Mouse (Mus musculus): Measurements from ENCODE around the gene Zfp91. TPM values are rescaled to one million over a fixed set of nuclear protein-coding genes. Genes with fewer than 3 reads are reported as not detected.

Zfp91 gene
- polyA plus RNA-seq, 1 experiment = 4.8 TPM

- Histone ChIP-seq H3K4me1 (ENCODE audit: control insufficient read depth) (no peaks in the 10 kb centered on the region), H3K4me3 (replicated peaks) (no peak overlapping the region), H3K36me3 (ENCODE audit: control insufficient read depth) (no peaks in the 10 kb centered on the region), H3K27me3 (ENCODE audit: control insufficient read depth) (no peaks in the 10 kb centered on the region), H3K9me3 (ENCODE audit: control insufficient read depth, low read length) (no peaks in the 10 kb centered on the region)
- TF ChIP-seq TAL1 (IDR thresholded peaks at IDR 0.05; ENCODE audit: low read length) = no peak
- TF ChIP-seq GATA1 (IDR thresholded peaks at IDR 0.05; ENCODE audit: low read length) = no peak
Measured at GRCm38 (mm10) chr19:12720463-12720862, 75.5 kb downstream of the Zfp91 start.

- no peaks in the 10 kb centered on the region for H3K36me3 ChIP-seq (ENCODE audit: control insufficient read depth)
- TF ChIP-seq TAL1 (IDR thresholded peaks at IDR 0.05; ENCODE audit: low read length) (no peak), GATA1 (IDR thresholded peaks at IDR 0.05; ENCODE audit: low read length) (no peak)
- no peak overlapping the region for H3K4me3 ChIP-seq (replicated peaks)
- no peaks in the 10 kb centered on the region for H3K27me3 ChIP-seq (ENCODE audit: control insufficient read depth)
- no peaks in the 10 kb centered on the region for H3K4me1 ChIP-seq (ENCODE audit: control insufficient read depth)
- H3K9me3 ChIP-seq (ENCODE audit: control insufficient read depth, low read length) = no peaks in the 10 kb centered on the region
Measured at GRCm38 (mm10) chr19:12719189-12719588, 76.7 kb downstream of the Zfp91 start.

Other genes starting within 250 kb of the Zfp91 start
- gene Gm4952, start 196.2 kb downstream of the Zfp91 start, polyA plus RNA-seq (2012) = not detected in 2 replicates
- not detected in 2 replicates for gene Glyat, start 162.8 kb downstream of the Zfp91 start, polyA plus RNA-seq (2012)
- not detected in 2 replicates for gene Olfr1442, start 125.7 kb downstream of the Zfp91 start, polyA plus RNA-seq (2012)
- not detected in 2 replicates for gene Olfr1443, start 118.0 kb downstream of the Zfp91 start, polyA plus RNA-seq (2012)
- 0.07 TPM in 1 of 2 replicates, not detected in the other for gene Keg1, start 100.3 kb downstream of the Zfp91 start, polyA plus RNA-seq (2012)
- gene Cntf, start 30.5 kb downstream of the Zfp91 start, polyA plus RNA-seq (2012) = 0.03 TPM in 1 of 2 replicates, not detected in the other
- gene Lpxn, start 67 bp upstream of the Zfp91 start, polyA plus RNA-seq (2012) = 0.02 TPM in 1 of 2 replicates, not detected in the other
- not detected in 2 replicates for gene Gm5244, start 50.6 kb upstream of the Zfp91 start, polyA plus RNA-seq (2012)
- not detected in 2 replicates for gene Olfr1444, start 61.2 kb upstream of the Zfp91 start, polyA plus RNA-seq (2012)
- gene Olfr1445, start 87.7 kb upstream of the Zfp91 start, polyA plus RNA-seq (2012) = not detected in 2 replicates
- gene Olfr1446, start 97.4 kb upstream of the Zfp91 start, polyA plus RNA-seq (2012) = not detected in 2 replicates
- gene Olfr1447, start 107.6 kb upstream of the Zfp91 start, polyA plus RNA-seq (2012) = not detected in 2 replicates
- not detected in 2 replicates for gene Olfr1448, start 128.3 kb upstream of the Zfp91 start, polyA plus RNA-seq (2012)
- gene Olfr1449, start 134.7 kb upstream of the Zfp91 start, polyA plus RNA-seq (2012) = not detected in 2 replicates
- not detected in 2 replicates for gene Olfr1450, start 154.1 kb upstream of the Zfp91 start, polyA plus RNA-seq (2012)
- gene Olfr1451, start 198.9 kb upstream of the Zfp91 start, polyA plus RNA-seq (2012) = not detected in 2 replicates
- gene Olfr1453, start 232.2 kb upstream of the Zfp91 start, polyA plus RNA-seq (2012) = not detected in 2 replicates

All from erythroblast, embryonic 14.5 days (primary cell).